Mouse (Mus musculus) kidney, postnatal 0 days (tissue): ENCODE data around the gene Cdc14a. TPM values are rescaled to one million over a fixed set of nuclear protein-coding genes. Genes with fewer than 3 reads are reported as not detected.

Experiments used
- ATAC-seq: fragments of 200-750 bp; cut with Nextera tagmentation; replicated peaks from 2 replicates; pipeline ENCODE4 v1.8.0; 2017; ENCODE audit warnings: low read depth, moderate number of reproducible peaks, moderate TSS enrichment, moderate library complexity; ENCODE audit not compliant: low FRiP score
- DNase-seq: peaks from one replicate; pipeline ENCODE4 v3.0.0-alpha.2; 2016; ENCODE audit warnings: low spot score
- H3K27ac ChIP-seq: fragments of 300-500 bp; sonication (generic); 2 replicates; pipeline ENCODE4 v1.5.1; 2014; ENCODE audit warnings: mild to moderate bottlenecking
- H3K27me3 ChIP-seq: fragments of 300-500 bp; sonication (generic); 2 replicates; pipeline ENCODE4 v1.6.1; 2014; ENCODE audit warnings: low read length, mixed read lengths; ENCODE audit not compliant: insufficient read depth
- H3K36me3 ChIP-seq: fragments of 300-500 bp; sonication (generic); 2 replicates; pipeline ENCODE4 v1.6.1; 2014; ENCODE audit warnings: low read length, mixed read lengths; ENCODE audit not compliant: insufficient read depth
- H3K4me1 ChIP-seq: fragments of 300-500 bp; sonication (generic); replicated peaks from 2 replicates; pipeline ENCODE4 v1.6.1; 2014; ENCODE audit warnings: antibody characterized with exemption, low read length, mixed read lengths; ENCODE audit not compliant: insufficient read depth
- H3K4me2 ChIP-seq: fragments of 300-500 bp; sonication (generic); 2 replicates; pipeline ENCODE4 v1.6.1; 2014; ENCODE audit warnings: mild to moderate bottlenecking, low read length, moderate library complexity, mixed read lengths
- H3K4me3 ChIP-seq: fragments of 300-500 bp; sonication (generic); replicated peaks from 2 replicates; pipeline ENCODE4 v1.5.1; 2014; ENCODE audit warnings: low read depth, low read length
- H3K9ac ChIP-seq: fragments of 300-500 bp; sonication (generic); 2 replicates; pipeline ENCODE4 v1.6.1; 2014; ENCODE audit warnings: low read depth, low read length
- H3K9me3 ChIP-seq: fragments of 300-500 bp; sonication (generic); replicated peaks from 2 replicates; pipeline ENCODE4 v1.6.1; 2016; ENCODE audit warnings: low read length, inconsistent platforms, mixed read lengths
- CTCF ChIP-seq: IDR thresholded peaks from 2 replicates; pipeline ENCODE4 v1.5.1; 2016; ENCODE audit warnings: antibody characterized with exemption, low read depth, mild to moderate bottlenecking, moderate library complexity
- WGBS: fragments of 180-500 bp; shearing (Covaris S2); extraction: QIAGEN DNeasy Blood & Tissue Kit; methylation state at CpG from one replicate; pipeline ENCODE4 v1.1.7; 2014; 5-methylcytosine and 5-hydroxymethylcytosine counted together
- polyA plus RNA-seq: library from polyadenylated mRNA; unstranded; fragments of >200 nt; fragmentation: Nextera tagmentation; extraction: Ambion mirVana; gene quantifications from 2 replicates; pipeline ENCODE4 v1.2.1, GENCODE M21; 2015

The Cdc14a gene
- 12.8 and 12.9 TPM in 2 replicates for polyA plus RNA-seq

GRCm38 (mm10) chr3:116423353-116424159 is at the start of gene Cdc14a:
Gene Cdc14a, minus strand, starts transcription at chr3:116424032.
- TF ChIP-seq CTCF, result no peak
- DNase-seq (peak; percentile 94), ATAC-seq (peak; percentile 90)
- Histone ChIP-seq H3K4me2 (peak within 1 kb of the TSS; percentile 97), H3K9ac (peak within 1 kb of the TSS; percentile 80), H3K27ac (peak within 1 kb of the TSS; percentile 93), H3K9me3 (no peaks in the 10 kb centered on the region), H3K27me3 (no peaks in the 10 kb centered on the region), H3K4me1 (peaks cover 6% of the 10 kb centered on the region; the same call in 1 of the 2 replicates), H3K4me3 (peak within 1 kb of the TSS; percentile 85), H3K36me3 (0 out of 2 replicates have a peak, but pooled peaks cover 2% of the 10 kb centered on the region)
- under 1% methylated on average over 56 of the region's 64 CpGs for WGBS

GRCm38 (mm10) chr3:116465709-116466108 is 41.9 kb upstream of the Cdc14a start:
- TF ChIP-seq CTCF, result no peak
- 84% methylated on average over 12 of the region's 12 CpGs for WGBS
- no peak overlapping the region for H3K4me3 ChIP-seq
- H3K27ac ChIP-seq, result no peak overlapping the region
- H3K36me3 ChIP-seq, result no peaks in the 10 kb centered on the region
- H3K9me3 ChIP-seq, result no peaks in the 10 kb centered on the region
- H3K27me3 ChIP-seq, result no peaks in the 10 kb centered on the region
- no peak overlapping the region for H3K9ac ChIP-seq
- no peak overlapping the region for H3K4me2 ChIP-seq
- DNase-seq, result no peak
- ATAC-seq, result no peak
- no peaks in the 10 kb centered on the region for H3K4me1 ChIP-seq

- no peak overlapping the region for H3K27ac ChIP-seq
- H3K4me3 ChIP-seq, result no peak overlapping the region
- no peaks in the 10 kb centered on the region for H3K36me3 ChIP-seq
- ATAC-seq (no peak), DNase-seq (no peak)
- H3K9ac ChIP-seq, result no peak overlapping the region
- no peak for TF ChIP-seq CTCF
- H3K4me1 ChIP-seq, result no peaks in the 10 kb centered on the region
- WGBS, result 20% methylated on average over 2 of the region's 2 CpGs
- no peaks in the 10 kb centered on the region for H3K27me3 ChIP-seq
- H3K4me2 ChIP-seq, result no peak overlapping the region
- no peaks in the 10 kb centered on the region for H3K9me3 ChIP-seq
Observed at GRCm38 (mm10) chr3:116464318-116464717, 40.5 kb upstream of the Cdc14a start.

GRCm38 (mm10) chr3:116461053-116461452 is 37.2 kb upstream of the Cdc14a start:
- no peaks in the 10 kb centered on the region for H3K9me3 ChIP-seq
- H3K4me2 ChIP-seq, result no peak overlapping the region
- ATAC-seq (no peak), DNase-seq (no peak)
- H3K27ac ChIP-seq, result no peak overlapping the region
- H3K4me1 ChIP-seq, result no peaks in the 10 kb centered on the region
- no peak overlapping the region for H3K9ac ChIP-seq
- WGBS, result 65% methylated on average over 4 of the region's 4 CpGs
- no peak for TF ChIP-seq CTCF
- no peaks in the 10 kb centered on the region for H3K27me3 ChIP-seq
- H3K4me3 ChIP-seq, result no peak overlapping the region
- no peaks in the 10 kb centered on the region for H3K36me3 ChIP-seq

GRCm38 (mm10) chr3:116454529-116454928 is 30.7 kb upstream of the Cdc14a start:
- TF ChIP-seq CTCF, result no peak
- 76% methylated on average over 1 of the region's 1 CpGs for WGBS
- ATAC-seq, result no peak

GRCm38 (mm10) chr3:116450741-116451140 is 26.9 kb upstream of the Cdc14a start:
- Histone ChIP-seq H3K4me3 (no peak overlapping the region), H3K4me1 (no peaks in the 10 kb centered on the region), H3K36me3 (no peaks in the 10 kb centered on the region), H3K9me3 (no peaks in the 10 kb centered on the region), H3K4me2 (no peak overlapping the region), H3K27me3 (no peaks in the 10 kb centered on the region), H3K9ac (no peak overlapping the region), H3K27ac (no peak overlapping the region)
- no peak for DNase-seq
- WGBS, result 63% methylated on average over 3 of the region's 3 CpGs
- no peak for TF ChIP-seq CTCF
- ATAC-seq, result no peak

More at GRCm38 (mm10) chr3:116454529-116454928, 30.7 kb upstream of the Cdc14a start:
- Histone ChIP-seq H3K4me3 (no peak overlapping the region), H3K4me2 (no peak overlapping the region), H3K9ac (no peak overlapping the region), H3K27ac (no peak overlapping the region), H3K4me1 (no peaks in the 10 kb centered on the region), H3K27me3 (no peaks in the 10 kb centered on the region), H3K9me3 (no peaks in the 10 kb centered on the region), H3K36me3 (no peaks in the 10 kb centered on the region)
- DNase-seq, result no peak

GRCm38 (mm10) chr3:116444327-116444726 is 20.5 kb upstream of the Cdc14a start:
- H3K27ac ChIP-seq, result no peak overlapping the region
- no peak overlapping the region for H3K4me2 ChIP-seq
- WGBS, result 87% methylated on average over 9 of the region's 9 CpGs
- H3K4me1 ChIP-seq, result no peaks in the 10 kb centered on the region
- no peak for DNase-seq
- no peak for ATAC-seq
- no peak overlapping the region for H3K4me3 ChIP-seq
- H3K9ac ChIP-seq, result no peak overlapping the region
- no peak for TF ChIP-seq CTCF
- no peaks in the 10 kb centered on the region for H3K36me3 ChIP-seq
- H3K27me3 ChIP-seq, result no peaks in the 10 kb centered on the region
- no peaks in the 10 kb centered on the region for H3K9me3 ChIP-seq
